Mouse (Mus musculus) urinary bladder, postnatal 36 days (tissue): ENCODE measurements around the gene Trim43a.
"Not testable (repeated sequence)": the region's sequence is repeated elsewhere in the genome, so short reads cannot be mapped to it uniquely, and the experiment has no call there.

Experiments
- DNase-seq, 2 experiments: peaks; one replicate each; pipeline ENCODE4 v3.0.0; 2022; ENCODE audit warnings: low spot score in 2 of 2, mixed read lengths in 1 of 2

The Trim43a gene

DNA sequence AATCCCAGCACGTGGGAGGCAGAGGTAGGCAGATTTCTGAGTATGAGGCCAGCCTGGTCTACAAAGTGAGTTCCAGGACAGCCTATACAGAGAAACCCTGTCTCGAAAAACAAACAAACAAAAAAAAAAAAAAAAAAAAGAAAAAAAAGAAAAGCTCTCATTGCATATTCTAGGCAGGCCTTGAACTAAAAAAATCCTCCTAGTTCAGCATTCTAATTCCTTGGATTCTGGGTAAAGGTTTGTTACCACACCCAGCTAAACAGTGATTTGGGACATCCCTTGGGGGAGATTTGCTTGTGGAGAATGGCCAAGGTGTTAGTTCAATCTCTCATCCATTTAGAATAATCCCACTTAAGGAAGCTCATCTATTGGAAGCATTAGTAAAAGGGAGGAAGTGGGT lies at the start of gene Trim43a:
Trim43a (plus strand) TSS at position 301 of the 400 bp plus-strand sequence.
- DNase-seq = not testable (repeated sequence)

GRCm38 (mm10) chr9:88534093-88534492 lies 46.6 kb upstream of the Trim43a start:
- DNase-seq = no peak

DNA sequence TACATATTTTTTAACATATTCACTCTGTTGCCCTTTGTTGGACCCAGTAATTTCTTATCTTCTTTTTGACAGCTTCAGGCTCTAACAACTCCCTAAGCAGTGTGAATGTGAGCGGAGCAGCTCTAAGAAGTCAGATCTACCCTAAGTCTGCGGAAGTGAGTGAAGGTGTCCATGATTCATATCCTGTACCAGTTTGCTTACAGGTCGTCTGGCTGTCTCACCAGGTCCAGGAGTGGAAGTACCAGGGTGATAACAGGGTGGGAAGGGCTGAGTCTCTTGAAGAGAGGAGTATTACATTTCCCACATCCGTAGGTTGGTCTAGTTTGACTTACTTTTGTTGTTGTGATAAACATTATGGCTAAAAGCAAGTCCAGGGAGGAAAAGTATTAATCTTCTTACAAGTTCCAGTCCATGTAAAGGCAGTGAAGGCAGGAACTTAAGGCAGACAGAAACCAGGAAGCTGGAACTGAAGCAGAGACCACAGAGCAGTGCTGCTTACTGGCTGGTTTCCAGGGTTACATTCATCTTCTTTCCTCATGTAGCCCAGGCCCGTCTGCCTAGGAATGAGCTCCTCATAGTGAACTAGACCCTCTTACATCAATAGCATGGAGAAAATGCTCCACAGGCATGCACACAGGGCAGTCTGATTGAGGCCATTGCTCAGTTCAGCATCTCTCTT lies 41.0 kb upstream of the Trim43a start:
- DNase-seq = no peak

DNA sequence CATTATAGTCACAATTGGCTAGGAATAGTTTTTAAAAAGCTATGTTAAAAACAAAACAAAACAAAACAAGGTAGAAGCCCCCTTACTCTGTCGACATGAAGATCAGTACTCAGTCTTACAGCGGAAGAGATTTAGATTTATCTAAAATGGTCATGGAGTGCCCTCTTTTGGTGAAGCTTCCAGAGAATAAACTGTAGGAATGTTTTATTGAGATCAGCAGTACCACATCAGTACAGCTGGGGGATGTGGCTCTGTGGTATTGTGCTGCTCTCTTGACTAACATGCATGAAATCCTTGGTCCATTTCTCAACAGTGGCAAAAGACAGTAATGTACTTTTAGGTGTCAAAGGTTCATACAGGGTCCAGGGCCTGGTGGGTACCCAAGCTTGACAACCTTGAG lies 37.9 kb upstream of the Trim43a start:
- DNase-seq = no peak

DNA sequence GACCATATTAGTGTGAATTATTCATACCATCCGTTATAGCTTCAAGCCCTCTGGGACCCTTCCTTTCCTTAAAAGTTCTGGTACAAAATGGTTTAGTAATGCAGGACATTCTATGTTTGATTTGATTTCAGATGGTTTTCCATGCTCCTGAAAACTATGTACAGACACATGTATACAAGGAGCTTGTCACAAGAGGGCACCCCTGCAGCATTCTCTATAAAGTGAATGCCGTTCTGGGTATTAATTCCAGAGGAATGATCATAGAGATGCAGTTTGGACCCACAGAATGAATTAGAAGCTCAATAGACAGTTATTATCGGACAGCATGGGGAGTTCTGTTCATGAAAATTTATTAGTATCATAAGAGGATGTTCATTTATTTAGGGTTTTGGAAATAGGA lies 35.2 kb upstream of the Trim43a start:
- no peak for DNase-seq

- peak; percentile 25 to 32 for DNase-seq
Observed at GRCm38 (mm10) chr9:88546166-88546565, 34.5 kb upstream of the Trim43a start.

GRCm38 (mm10) chr9:88546657-88547056 lies 34.0 kb upstream of the Trim43a start:
- no peak for DNase-seq

DNA sequence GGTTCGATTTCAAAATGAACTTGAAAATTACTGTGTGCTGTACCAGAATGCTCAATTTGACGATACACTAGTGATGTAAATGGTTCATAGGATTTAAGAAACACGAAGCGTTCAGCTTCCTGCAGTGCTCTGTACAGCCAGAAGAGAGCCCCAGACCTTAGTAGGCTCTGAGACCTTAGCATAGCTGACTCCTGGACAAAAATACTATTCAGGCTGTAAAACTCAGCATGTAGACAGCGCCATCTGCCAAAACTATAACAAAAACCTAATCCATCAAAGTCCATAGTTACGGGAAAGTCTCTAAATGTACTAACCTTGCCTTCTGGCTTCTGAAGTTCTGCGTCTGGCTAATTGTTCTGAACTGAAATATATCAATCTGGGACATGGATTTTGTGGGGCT lies 33.4 kb upstream of the Trim43a start:
- no peak for DNase-seq

DNA sequence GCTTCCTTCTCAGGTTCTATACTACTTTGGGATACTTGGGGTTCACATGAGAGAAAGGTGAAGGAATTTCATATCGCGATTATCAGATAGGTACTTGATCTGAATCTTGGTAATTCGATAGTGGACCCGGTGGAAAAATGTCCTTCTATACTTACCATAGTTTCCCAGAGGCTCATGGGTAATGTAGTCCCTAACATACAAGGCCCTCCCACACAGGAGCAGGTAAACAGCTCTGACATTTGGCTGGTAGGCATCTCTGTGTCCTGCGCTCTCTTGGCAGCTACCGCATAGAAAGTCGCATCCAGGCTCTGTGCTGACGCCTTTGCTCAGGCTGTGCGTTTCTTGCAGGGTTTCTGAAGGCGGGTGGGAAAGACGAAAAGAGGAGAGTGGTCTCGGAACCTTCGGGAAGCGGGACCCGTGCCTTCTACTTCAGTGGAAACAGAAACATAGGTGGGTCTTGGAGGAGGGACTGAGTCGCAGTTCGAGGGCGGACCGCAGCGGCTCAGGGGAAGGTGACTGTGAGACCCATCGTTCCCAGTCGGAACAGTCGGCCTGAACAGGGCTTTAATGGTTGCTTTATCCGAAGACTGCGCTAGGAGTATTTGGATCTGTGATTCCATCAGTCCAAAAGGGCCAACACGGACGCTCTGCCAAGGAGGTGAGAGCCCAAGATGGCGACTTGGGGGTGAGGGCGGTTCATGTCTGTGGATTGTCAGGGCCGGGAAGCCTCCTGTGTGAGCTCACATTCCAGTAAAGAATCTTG lies 32.7 kb upstream of the Trim43a start, which contains the start of gene Zfp949:
Zfp949 (plus strand) TSS at position 170 of the 763 bp plus-strand sequence.
- peak; percentile 53 to 65 for DNase-seq

DNA sequence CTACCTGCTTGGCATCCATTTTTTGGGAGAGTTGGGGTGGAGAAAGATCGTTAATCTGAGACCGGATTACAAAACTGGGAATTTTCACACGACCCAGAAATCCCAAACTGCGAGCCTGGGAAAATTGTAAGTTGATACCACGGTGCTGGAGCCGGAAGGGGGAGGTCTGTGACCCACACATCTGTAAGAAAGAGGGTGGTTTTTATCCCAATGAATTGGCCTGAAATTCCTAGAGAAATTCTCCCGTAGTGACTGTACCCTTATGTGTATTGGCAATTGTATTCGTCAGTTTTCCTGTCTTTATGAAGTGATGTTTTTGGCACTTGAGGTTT lies 32.1 kb upstream of the Trim43a start:
- DNase-seq = no peak

DNA sequence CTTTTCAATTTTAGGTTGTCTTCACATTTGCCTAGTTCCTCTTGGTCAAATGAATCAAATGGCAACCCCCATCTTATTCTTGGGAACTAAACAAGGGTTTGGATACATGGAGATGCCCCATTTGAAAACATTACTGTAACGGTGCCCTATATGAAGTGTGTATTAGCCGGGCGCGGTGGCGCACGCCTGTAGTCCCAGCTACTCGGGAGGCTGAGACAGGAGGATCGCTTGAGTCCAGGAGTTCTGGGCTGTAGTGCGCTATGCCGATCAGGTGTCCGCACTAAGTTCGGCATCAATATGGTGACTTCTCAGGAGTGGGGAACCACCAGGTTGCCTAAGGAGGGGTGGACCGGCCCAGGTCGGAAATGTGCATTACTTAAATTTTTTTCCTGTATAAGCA lies 27.6 kb upstream of the Trim43a start:
- no peak for DNase-seq

- DNase-seq = no peak
Observed at GRCm38 (mm10) chr9:88558146-88558545, 22.5 kb upstream of the Trim43a start.

- DNase-seq = not testable (repeated sequence)
Observed at GRCm38 (mm10) chr9:88561476-88561875, 19.2 kb upstream of the Trim43a start.

GRCm38 (mm10) chr9:88570471-88570870 lies 10.2 kb upstream of the Trim43a start:
- not testable (repeated sequence) for DNase-seq

DNA sequence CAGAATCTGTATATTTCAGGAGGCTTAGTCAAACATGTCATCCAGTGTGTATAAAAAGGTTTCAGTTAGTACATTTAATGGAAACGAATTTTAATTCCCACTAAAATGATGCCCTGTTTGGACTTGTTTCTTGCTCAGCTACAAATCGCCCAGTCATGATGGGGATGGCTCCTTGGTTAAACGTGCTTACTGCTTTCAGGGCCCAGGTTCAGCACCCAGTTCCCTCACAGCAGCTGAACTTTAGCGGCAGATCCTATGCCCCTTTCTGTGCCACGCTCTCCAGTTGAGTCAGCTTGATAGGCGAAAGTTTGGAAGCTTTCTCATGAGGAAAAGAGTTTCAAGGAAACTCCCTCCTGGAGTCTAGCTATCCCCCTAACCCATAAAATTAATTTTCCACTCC lies 13.0 kb downstream of the Trim43a start:
- DNase-seq = not testable (repeated sequence)

- DNase-seq = peak; percentile 98 to 100
Observed at GRCm38 (mm10) chr9:88599206-88600162, 18.8 kb downstream of the Trim43a start.

GRCm38 (mm10) chr9:88625803-88626514 lies 45.3 kb downstream of the Trim43a start:
- not testable (repeated sequence) for DNase-seq

GRCm38 (mm10) chr9:88638125-88638524 lies 57.4 kb downstream of the Trim43a start:
- DNase-seq = not testable (repeated sequence)
